Mouse (Mus musculus) CD4-positive, CD25-positive, alpha-beta regulatory T cell, adult 2 months (primary cell): ENCODE measurements around the gene Gm19345.

Experiments
- DNase-seq: peaks from one replicate; pipeline ENCODE4 v3.0.0-alpha.2; 2012; ENCODE audit warnings: low read depth, low spot score

Gene Gm19345

DNA sequence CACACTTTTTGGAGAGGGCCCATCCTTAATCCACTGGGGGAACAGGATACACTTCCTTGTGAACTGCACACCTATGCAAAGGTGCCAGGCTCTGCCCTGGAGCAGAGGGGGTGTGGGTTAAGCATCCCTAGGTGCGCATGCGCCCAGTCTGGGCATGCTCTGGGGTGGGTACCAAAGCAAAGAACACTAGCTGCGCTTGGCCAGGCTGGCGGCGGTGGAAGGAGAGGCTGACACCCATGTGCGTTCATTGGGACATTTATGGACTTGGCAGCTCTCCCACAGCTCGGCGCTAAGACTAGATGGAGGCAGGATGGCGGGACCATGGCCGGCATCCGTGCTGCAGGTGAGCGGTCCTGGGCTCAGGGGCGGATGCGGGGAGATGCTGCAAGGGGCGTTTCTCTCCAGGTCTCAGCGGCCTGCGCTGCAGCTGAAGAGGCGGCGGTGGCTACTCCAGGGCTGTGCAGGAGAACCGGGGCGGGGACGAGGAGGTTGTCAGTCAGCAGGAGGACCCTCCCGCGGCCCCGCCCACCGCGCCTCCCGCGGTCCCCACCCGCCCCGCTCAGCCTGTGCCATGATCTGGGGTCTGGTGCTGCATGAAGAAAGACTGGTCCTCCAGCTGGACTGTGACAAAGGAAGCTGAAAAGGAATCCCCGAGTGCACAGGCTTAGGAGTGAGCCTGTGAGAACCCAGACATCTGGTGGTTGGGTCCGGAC lies at the start of gene Gm19345:
Gene Gm19345 (plus strand): TSS at position 146 of the 713 bp plus-strand sequence.
- DNase-seq = peak; percentile 46

DNA sequence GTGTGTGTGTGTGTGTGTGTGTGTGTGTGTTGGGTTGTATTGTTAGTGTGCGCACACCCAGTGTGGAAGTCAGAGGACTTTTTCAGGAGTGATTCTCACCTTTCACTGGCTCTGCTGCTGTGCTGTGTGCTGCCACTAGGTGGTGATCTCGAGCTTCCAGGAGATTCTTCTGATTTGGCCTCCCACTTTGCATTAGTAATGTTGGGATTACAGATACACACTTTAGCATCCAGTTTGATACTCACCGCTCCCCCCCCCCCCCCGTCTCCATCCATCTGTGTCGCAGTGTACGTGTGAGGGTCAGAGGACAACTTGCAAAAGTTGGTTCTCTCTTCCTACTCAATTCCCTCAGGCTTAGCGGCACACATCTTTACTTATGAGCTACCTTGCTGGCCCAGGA lies 48.8 kb upstream of the Gm19345 start:
- DNase-seq = peak; percentile 86

GRCm38 (mm10) chr7:19806356-19806969 lies 45.3 kb upstream of the Gm19345 start:
- no peak for DNase-seq

GRCm38 (mm10) chr7:19809369-19809768 lies 42.4 kb upstream of the Gm19345 start:
- no peak for DNase-seq

GRCm38 (mm10) chr7:19811114-19811513 lies 40.7 kb upstream of the Gm19345 start:
- DNase-seq = no peak

DNA sequence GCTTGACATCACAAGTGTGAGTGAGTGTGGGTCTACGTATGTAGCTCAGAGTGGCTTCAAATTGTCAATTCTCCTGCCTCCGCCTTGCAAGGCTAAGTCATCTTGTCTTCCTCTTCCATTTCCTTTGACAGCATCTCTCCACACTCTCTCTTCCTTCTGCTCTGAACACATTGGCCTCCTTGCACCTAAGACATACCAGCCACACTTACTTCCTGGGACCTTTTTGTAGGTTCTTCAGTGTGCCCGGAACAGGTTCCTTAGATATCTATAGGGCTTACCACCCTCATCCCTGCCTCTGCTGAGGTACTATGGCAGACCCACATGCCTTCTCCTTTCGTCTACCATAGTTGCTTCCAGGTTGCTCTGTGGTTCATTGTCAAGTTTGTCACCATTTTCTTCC lies 38.6 kb upstream of the Gm19345 start:
- no peak for DNase-seq

GRCm38 (mm10) chr7:19813579-19814122 lies 38.2 kb upstream of the Gm19345 start:
- DNase-seq = no peak

GRCm38 (mm10) chr7:19815296-19816223 lies 36.2 kb upstream of the Gm19345 start:
- DNase-seq = peak; percentile 60

DNA sequence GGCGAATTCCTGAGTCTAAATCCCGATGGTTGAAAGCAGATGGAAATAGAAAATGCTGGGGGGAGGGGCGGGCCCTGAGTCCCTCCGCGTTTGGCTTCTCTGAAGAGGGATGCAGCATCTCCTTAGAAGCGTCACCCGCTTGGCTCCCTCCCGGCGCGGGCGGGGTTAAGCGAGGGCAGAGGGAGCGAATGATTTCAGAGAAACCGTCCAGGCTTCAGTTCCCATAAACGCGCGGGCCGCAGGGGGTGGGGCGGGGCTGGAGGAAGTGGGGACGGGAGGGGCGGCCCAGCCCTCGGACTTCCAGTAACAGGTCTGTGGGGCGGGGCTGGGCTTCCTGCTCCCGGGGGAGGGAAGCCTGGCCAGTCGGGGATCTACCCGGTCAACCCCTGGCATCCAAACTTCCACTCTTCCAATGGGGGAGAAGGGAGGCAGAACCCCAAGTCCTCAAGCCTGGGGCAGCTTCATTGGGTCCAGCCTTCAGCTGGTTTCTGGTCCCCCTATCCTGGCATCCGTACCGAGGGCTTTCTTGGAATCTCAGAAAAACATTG lies 35.5 kb upstream of the Gm19345 start:
- DNase-seq = peak; percentile 75

DNA sequence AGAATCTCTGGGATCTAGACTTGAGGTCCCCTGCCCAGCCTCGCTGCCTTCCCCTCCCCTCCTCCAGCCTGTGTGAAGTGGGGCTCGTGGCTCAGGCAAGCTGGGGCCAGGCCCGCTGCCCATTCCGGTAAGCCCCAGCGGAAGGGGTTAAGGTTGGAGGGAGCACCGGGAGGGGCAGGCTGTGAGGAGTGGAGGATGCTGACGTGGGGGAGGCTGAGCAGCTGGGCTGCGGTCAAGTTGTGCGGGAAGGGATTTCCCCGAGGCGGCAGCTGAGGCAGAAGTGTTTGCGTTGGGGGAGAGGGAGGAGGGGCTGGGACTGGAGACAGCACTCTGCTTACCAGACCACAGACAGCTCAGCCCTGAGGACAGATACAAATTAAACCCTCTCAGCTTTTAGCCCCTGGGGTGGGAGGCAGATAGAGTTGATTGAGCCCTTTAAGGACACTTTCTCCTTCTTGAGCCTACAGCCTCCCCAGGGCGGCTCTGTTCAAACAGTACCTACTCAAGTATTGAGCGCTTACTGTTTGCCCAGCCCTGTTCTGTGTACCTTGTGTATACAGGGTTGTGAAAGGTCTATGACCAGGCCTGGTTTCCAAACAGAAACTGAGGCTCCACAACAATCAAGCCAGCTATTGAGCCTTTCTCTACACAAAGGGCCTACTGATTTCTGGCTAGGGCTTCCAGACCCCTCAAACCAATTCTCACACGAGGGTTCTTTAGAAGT lies 34.3 kb upstream of the Gm19345 start:
- DNase-seq = peak; percentile 94

GRCm38 (mm10) chr7:19818440-19818839 lies 33.4 kb upstream of the Gm19345 start:
- no peak for DNase-seq

DNA sequence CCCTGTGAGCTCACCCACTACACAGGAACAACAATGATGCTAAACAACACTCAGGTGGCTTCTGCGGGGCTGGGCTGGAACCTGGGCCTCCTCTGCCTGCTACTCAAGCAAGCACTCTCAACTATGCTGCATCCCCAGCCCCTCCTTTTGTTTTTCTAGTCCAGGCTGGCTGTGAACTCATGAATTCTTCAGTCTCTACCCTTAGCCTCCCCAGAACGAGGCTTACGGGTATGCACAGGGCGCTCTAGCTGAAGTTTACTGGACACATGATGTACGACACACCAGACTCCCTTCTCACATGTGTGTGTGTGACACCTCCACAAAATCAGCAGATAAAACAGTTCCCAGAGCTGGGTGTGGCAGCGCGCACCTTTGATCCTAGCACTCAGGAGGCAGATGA lies 32.9 kb upstream of the Gm19345 start:
- peak; percentile 39 for DNase-seq

DNA sequence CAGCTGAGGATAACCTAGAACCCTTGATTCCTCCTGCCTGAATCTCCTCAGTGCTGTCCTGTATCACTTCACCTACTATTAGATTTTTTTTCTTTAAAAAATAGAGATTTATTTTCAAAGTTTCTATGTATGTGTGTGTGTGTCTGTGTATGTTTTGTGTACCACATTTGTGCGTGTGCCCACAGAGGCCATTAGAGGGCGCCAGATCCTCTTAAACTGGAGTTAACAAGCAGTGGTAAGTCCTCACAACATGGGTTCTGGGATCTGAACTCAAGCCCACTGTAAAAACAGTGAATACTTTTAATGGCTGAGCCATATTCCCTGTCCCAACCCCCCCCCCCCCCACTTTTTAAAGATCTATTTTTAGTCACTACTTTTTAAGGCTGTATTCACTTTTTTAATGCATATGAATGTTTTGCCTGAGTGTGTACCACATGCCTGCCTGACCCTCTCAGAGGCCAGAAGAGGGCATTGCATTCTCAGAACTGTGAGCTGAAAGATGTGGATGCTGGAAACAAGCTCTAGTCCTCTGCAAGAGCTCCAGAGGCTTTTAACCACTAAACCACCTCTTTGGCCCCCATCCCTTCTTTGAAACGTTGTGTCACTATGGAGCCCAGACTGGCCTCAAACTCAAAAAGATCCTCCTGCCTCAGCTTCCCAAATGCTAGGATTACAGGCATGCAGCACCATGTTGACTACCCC lies 31.3 kb upstream of the Gm19345 start:
- DNase-seq = peak; percentile 68

- peak; percentile 32 for DNase-seq
Observed at GRCm38 (mm10) chr7:19821633-19822032, 30.2 kb upstream of the Gm19345 start.

DNA sequence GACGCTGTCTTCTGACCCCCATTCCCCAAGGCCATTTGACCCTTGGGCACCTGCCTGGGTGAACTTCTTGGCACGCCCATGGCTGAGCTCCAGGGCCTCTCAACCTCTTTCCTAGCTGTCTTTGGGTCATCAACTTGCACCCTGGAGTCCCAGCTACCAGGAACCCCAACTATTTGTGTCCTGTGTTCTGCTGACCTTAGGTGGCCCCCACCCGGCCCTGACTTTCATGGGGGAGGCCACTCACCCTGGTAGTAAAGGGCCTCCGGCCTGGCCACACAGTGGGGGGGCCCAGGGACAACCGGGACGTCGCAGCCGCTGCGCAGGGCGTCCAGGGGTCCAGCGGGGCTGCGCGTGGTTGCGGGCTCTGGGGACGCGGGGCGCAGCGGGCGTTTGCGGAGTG lies 29.6 kb upstream of the Gm19345 start:
- DNase-seq = no peak

- DNase-seq = peak; percentile 87
Observed at GRCm38 (mm10) chr7:19822604-19823058, 29.2 kb upstream of the Gm19345 start, which contains the start of gene Bcl3. TSS of gene Bcl3 (minus strand) at chr7:19822770.

- peak; percentile 53 for DNase-seq
Observed at GRCm38 (mm10) chr7:19823256-19824181, 28.3 kb upstream of the Gm19345 start.

GRCm38 (mm10) chr7:19824182-19824973 lies 27.4 kb upstream of the Gm19345 start:
- DNase-seq = peak; percentile 93
